Mouse (Mus musculus): ENCODE results near the gene Ptpn13. TPM values are rescaled to one million over a fixed set of nuclear protein-coding genes. Genes with fewer than 3 reads are reported as not detected.

Gene Ptpn13
- polyA plus RNA-seq, 1 experiment from 2014 or later: 10.8 TPM

DNA sequence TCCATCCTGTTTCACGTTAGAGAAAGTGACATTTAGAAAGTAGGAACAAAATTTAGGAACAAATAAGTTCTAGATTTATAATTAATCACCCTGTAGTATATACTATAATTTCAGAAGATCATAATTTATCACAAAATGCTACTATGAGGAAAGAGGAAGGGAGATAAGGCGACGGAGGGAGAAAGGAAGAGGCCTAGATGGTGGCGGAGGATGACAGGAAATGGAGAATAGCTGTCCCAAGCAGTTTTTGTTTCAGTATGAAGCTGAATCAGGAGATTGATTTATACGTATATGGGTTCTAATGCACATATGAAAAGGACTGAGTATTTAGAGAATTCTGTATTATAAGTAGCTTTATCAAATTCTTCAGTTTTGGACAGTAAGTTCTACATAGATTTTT lies 47.7 kb downstream of the Ptpn13 start:
- H3K36me3 ChIP-seq: no peaks in the 10 kb centered on the region
- no peak for ATAC-seq (ENCODE audit: low FRiP score, low read depth)
- 91% methylated on average over 5 of the region's 5 CpGs for WGBS
- H3K27ac ChIP-seq: no peak overlapping the region
- no peak overlapping the region for H3K4me3 ChIP-seq
- no peaks in the 10 kb centered on the region for H3K9me3 ChIP-seq
- H3K4me1 ChIP-seq: no peaks in the 10 kb centered on the region
- no peak overlapping the region for H3K4me2 ChIP-seq (replicated peaks)
- no peaks in the 10 kb centered on the region for H3K27me3 ChIP-seq
- H3K9ac ChIP-seq: no peak overlapping the region

DNA sequence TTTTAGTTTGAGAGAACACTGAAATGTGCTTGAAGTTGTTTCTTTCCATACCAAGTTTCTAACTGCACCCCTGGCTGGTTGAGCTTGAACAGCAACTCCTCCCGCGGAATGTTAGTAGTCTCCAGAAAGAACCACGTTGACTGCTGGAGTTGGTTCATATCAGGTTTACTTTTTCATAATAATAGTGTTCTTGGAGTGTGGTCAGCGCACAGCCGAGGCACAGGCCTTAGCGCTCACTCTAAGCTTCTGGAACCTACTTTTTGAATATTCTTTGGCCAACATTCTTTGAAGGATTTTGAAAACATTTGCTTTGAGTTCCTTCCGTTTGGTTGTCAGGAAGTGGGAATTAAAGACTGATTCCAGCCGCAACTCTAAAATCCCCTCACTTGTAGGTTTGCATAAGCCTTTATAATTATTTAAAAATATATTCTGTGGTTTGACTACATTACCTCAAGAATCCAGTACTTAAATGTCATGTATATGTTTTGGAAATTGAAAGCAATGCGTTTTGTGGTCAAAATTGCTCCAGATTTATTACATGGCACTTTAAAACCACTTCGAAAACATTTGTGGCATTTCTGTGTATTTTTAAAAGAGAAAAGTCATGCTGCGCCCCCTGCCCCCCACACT lies 48.6 kb downstream of the Ptpn13 start:
- H3K9ac ChIP-seq: no peak overlapping the region
- WGBS: 76% methylated on average over 11 of the region's 11 CpGs
- H3K27ac ChIP-seq: no peak overlapping the region
- no peak overlapping the region for H3K4me3 ChIP-seq
- no peaks in the 10 kb centered on the region for H3K27me3 ChIP-seq
- no peaks in the 10 kb centered on the region for H3K9me3 ChIP-seq
- no peak for ATAC-seq (ENCODE audit: low FRiP score, low read depth)
- H3K4me2 ChIP-seq (replicated peaks): no peak overlapping the region
- H3K36me3 ChIP-seq: no peaks in the 10 kb centered on the region
- no peaks in the 10 kb centered on the region for H3K4me1 ChIP-seq

DNA sequence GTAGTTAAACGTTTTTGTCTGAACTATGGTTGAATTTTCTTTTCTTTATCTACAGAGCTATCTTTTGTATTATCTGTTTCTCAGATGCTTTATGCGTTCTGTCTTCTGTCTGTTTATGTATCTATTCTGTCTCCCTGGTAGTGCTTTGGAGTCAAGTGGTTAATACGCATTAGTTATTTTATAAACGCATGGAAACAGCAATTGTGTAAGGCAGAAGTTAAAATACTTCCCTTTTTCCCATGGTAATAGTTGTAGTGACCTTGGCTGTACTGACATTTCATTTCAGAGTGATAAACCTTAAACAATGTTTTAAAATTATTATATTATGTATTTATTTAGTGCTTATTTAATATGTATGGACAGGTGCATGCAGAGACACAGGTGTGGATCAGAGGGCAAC lies 49.3 kb downstream of the Ptpn13 start:
- H3K9ac ChIP-seq: no peak overlapping the region
- H3K27me3 ChIP-seq: no peaks in the 10 kb centered on the region
- no peaks in the 10 kb centered on the region for H3K36me3 ChIP-seq
- no peak overlapping the region for H3K27ac ChIP-seq
- no peaks in the 10 kb centered on the region for H3K9me3 ChIP-seq
- H3K4me2 ChIP-seq (replicated peaks): no peak overlapping the region
- no peak overlapping the region for H3K4me3 ChIP-seq
- no peak for ATAC-seq (ENCODE audit: low FRiP score, low read depth)
- no peaks in the 10 kb centered on the region for H3K4me1 ChIP-seq
- WGBS: 88% methylated on average over 4 of the region's 4 CpGs

- Histone ChIP-seq H3K27ac (no peak overlapping the region), H3K9me3 (no peaks in the 10 kb centered on the region), H3K4me1 (no peaks in the 10 kb centered on the region), H3K9ac (no peak overlapping the region), H3K4me3 (no peak overlapping the region), H3K4me2 (replicated peaks) (no peak overlapping the region), H3K27me3 (no peaks in the 10 kb centered on the region), H3K36me3 (no peaks in the 10 kb centered on the region)
- ATAC-seq (ENCODE audit: low FRiP score, low read depth): no peak
- WGBS: 93% methylated on average over 5 of the region's 5 CpGs
Measured at GRCm38 (mm10) chr5:103475503-103475902, 50.5 kb downstream of the Ptpn13 start.

- Histone ChIP-seq H3K27ac (no peak overlapping the region), H3K9me3 (0 out of 2 replicates have a peak, but pooled peaks cover 6% of the 10 kb centered on the region), H3K9ac (no peak overlapping the region), H3K36me3 (no peaks in the 10 kb centered on the region), H3K27me3 (no peaks in the 10 kb centered on the region), H3K4me2 (replicated peaks) (no peak overlapping the region), H3K4me3 (no peak overlapping the region), H3K4me1 (no peaks in the 10 kb centered on the region)
- ATAC-seq (ENCODE audit: low FRiP score, low read depth): no peak
- 85% methylated on average over 5 of the region's 5 CpGs for WGBS
Measured at GRCm38 (mm10) chr5:103479503-103479902, 54.5 kb downstream of the Ptpn13 start.

DNA sequence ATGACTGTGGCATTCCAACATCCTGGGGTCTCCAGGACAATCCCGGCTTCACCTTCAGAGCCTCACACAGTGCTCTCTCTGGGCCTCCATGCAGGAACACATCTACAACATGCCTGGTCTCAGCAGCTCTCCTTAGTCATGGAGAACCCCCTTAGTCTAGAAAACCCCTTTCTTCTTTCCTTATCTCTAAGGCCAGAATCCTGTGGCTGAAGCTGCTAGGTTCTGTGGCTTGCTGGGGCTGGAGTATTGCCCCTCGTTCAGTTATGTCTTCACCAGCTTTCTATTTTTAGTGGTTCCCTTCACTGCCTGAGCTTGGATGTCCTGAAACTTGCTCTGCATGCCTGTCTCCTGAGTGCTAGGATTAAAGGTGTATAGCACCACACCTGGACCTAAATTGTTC lies 56.2 kb downstream of the Ptpn13 start:
- Histone ChIP-seq H3K36me3 (no peaks in the 10 kb centered on the region), H3K4me1 (no peaks in the 10 kb centered on the region), H3K9me3 (0 out of 2 replicates have a peak, but pooled peaks cover 6% of the 10 kb centered on the region), H3K9ac (no peak overlapping the region), H3K4me3 (no peak overlapping the region), H3K27me3 (no peaks in the 10 kb centered on the region), H3K4me2 (replicated peaks) (no peak overlapping the region), H3K27ac (no peak overlapping the region)
- WGBS: 87% methylated on average over 2 of the region's 2 CpGs
- ATAC-seq (ENCODE audit: low FRiP score, low read depth): no peak

DNA sequence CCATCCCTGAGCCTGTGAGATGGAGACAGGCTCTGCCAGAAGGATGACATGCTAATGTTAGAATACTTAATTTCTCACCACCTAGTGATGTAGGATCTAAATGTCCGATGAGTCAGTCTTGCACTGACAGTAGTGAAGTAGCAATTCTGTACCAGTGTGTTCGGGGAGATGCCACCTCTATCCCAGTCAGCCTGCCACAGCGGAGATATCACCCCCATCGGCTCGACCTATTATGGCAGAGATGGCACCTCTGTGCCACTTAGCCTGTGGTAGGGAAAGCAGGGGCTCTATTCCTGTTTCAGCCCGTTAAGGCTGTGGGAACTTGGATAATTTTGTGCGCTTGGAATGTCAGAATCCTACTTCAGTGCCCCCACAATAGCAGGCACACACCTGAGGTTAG lies 62.0 kb downstream of the Ptpn13 start:
- Histone ChIP-seq H3K27ac (no peak overlapping the region), H3K9me3 (no peaks in the 10 kb centered on the region), H3K4me3 (no peak overlapping the region), H3K4me2 (replicated peaks) (no peak overlapping the region), H3K36me3 (peaks cover 7% of the 10 kb centered on the region; the same call in 1 of the 2 replicates), H3K27me3 (no peaks in the 10 kb centered on the region), H3K9ac (no peak overlapping the region), H3K4me1 (no peaks in the 10 kb centered on the region)
- WGBS: 91% methylated on average over 7 of the region's 7 CpGs
- no peak for ATAC-seq (ENCODE audit: low FRiP score, low read depth)

GRCm38 (mm10) chr5:103490964-103491363 lies 66.0 kb downstream of the Ptpn13 start:
- no peaks in the 10 kb centered on the region for H3K27me3 ChIP-seq
- no peak overlapping the region for H3K4me2 ChIP-seq (replicated peaks)
- ATAC-seq (ENCODE audit: low FRiP score, low read depth): no peak
- no peaks in the 10 kb centered on the region for H3K9me3 ChIP-seq
- no peaks in the 10 kb centered on the region for H3K4me1 ChIP-seq
- H3K4me3 ChIP-seq: no peak overlapping the region
- peaks cover 7% of the 10 kb centered on the region; the same call in 1 of the 2 replicates for H3K36me3 ChIP-seq
- WGBS: 96% methylated on average over 8 of the region's 8 CpGs
- no peak overlapping the region for H3K9ac ChIP-seq
- no peak overlapping the region for H3K27ac ChIP-seq

GRCm38 (mm10) chr5:103491788-103492187 lies 66.8 kb downstream of the Ptpn13 start:
- Histone ChIP-seq H3K4me3 (no peak overlapping the region), H3K4me2 (replicated peaks) (no peak overlapping the region), H3K4me1 (peaks cover 6% of the 10 kb centered on the region), H3K27me3 (no peaks in the 10 kb centered on the region), H3K36me3 (peaks cover 7% of the 10 kb centered on the region; the same call in 1 of the 2 replicates), H3K9ac (no peak overlapping the region), H3K9me3 (no peaks in the 10 kb centered on the region), H3K27ac (no peak overlapping the region)
- WGBS: 74% methylated on average over 5 of the region's 5 CpGs
- ATAC-seq (ENCODE audit: low FRiP score, low read depth): no peak

DNA sequence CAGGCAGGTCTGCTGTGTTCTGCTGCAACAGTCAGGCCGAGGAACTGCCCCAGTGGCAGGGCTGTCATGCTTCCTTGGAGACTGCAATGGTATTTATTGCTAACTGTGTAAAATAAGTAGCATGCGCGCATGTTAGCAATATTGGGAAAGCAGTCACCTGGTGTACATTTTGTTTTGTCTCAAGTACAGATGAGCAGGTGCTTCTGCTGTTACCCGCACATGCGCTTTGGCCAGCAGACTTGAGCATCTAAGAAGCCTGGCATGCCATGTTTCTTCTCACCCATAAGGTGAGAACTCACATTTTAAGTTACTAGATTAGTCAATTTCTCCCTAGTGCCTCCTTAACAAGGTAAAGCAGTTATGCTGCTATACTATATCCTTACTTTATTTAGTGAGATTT lies 72.1 kb downstream of the Ptpn13 start:
- peaks cover 3% of the 10 kb centered on the region; the same call in 1 of the 2 replicates for H3K36me3 ChIP-seq
- no peak for ATAC-seq (ENCODE audit: low FRiP score, low read depth)
- WGBS: 56% methylated on average over 5 of the region's 5 CpGs

GRCm38 (mm10) chr5:103497480-103497879 lies 72.5 kb downstream of the Ptpn13 start:
- Histone ChIP-seq H3K4me3 (no peak overlapping the region), H3K9ac (no peak overlapping the region), H3K4me2 (replicated peaks) (no peak overlapping the region), H3K27me3 (no peaks in the 10 kb centered on the region), H3K9me3 (no peaks in the 10 kb centered on the region), H3K36me3 (peaks cover 4% of the 10 kb centered on the region; the same call in 1 of the 2 replicates), H3K4me1 (peaks cover 15% of the 10 kb centered on the region), H3K27ac (no peak overlapping the region)
- 90% methylated on average over 2 of the region's 2 CpGs for WGBS
- ATAC-seq (ENCODE audit: low FRiP score, low read depth): no peak

More for the DNA sequence above, 72.1 kb downstream of the Ptpn13 start:
- H3K9ac ChIP-seq: no peak overlapping the region
- peaks cover 15% of the 10 kb centered on the region for H3K4me1 ChIP-seq
- H3K4me2 ChIP-seq (replicated peaks): no peak overlapping the region
- H3K27ac ChIP-seq: no peak overlapping the region
- H3K4me3 ChIP-seq: no peak overlapping the region
- H3K9me3 ChIP-seq: no peaks in the 10 kb centered on the region
- H3K27me3 ChIP-seq: no peaks in the 10 kb centered on the region

DNA sequence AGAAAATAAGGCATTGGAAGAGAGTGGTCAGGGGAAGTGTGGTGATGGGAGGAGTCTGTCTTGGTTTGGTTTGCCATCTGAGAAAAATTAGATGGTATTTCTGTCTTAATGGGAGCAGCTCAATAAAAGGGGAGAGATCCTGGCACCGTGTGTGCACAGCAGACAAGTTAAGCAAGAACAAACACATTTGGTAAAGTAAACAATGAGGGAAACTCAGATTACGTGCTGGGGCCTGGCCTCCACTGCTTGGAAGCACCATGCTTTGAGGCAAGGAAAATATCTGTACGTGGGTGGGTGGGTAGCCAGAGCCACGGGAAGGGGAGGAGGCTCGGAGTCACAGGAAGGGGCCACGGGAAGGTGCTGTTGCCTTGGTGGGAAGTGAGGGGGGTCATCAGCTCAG lies 74.3 kb downstream of the Ptpn13 start:
- no peak for ATAC-seq (ENCODE audit: low FRiP score, low read depth)
- Histone ChIP-seq H3K27ac (no peak overlapping the region), H3K4me3 (no peak overlapping the region), H3K9ac (no peak overlapping the region), H3K4me1 (peaks cover 15% of the 10 kb centered on the region), H3K9me3 (no peaks in the 10 kb centered on the region), H3K27me3 (no peaks in the 10 kb centered on the region), H3K4me2 (replicated peaks) (no peak overlapping the region), H3K36me3 (peaks cover 4% of the 10 kb centered on the region; the same call in 1 of the 2 replicates)
- 51% methylated on average over 6 of the region's 6 CpGs for WGBS

DNA sequence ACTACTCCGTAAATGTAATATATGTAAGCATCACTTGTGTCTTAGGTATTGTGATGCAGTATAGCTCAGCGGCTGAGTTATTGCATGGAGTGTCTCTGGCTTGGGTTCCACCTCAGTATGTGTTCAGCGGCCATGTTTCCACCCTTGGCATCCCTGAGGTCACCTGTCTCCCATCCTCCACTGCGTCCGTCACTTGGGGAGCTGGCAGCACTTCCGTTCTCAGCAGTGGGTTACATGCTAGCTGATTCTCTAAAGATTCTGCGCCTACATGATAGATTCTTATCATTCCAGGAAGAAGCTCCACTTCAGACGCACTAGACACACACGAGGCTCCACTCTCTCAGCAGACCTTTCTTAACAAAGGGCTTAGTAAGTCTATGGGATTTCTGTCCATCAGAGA lies 76.1 kb downstream of the Ptpn13 start:
- Histone ChIP-seq H3K4me2 (replicated peaks) (no peak overlapping the region), H3K9ac (no peak overlapping the region), H3K4me1 (peaks cover 15% of the 10 kb centered on the region), H3K9me3 (no peaks in the 10 kb centered on the region), H3K36me3 (peaks cover 4% of the 10 kb centered on the region; the same call in 1 of the 2 replicates), H3K4me3 (no peak overlapping the region), H3K27ac (no peak overlapping the region), H3K27me3 (no peaks in the 10 kb centered on the region)
- 90% methylated on average over 9 of the region's 9 CpGs for WGBS
- ATAC-seq (ENCODE audit: low FRiP score, low read depth): no peak

All from limb, embryonic 13.5 days (tissue).